Mouse (Mus musculus): ENCODE data around the gene Fam213b.

The Fam213b gene

GRCm38 (mm10) chr4:154852696-154853095, 46.2 kb downstream of the Fam213b start:
- CTCF ChIA-PET = no interaction called here
